In the genomic region with DNA sequence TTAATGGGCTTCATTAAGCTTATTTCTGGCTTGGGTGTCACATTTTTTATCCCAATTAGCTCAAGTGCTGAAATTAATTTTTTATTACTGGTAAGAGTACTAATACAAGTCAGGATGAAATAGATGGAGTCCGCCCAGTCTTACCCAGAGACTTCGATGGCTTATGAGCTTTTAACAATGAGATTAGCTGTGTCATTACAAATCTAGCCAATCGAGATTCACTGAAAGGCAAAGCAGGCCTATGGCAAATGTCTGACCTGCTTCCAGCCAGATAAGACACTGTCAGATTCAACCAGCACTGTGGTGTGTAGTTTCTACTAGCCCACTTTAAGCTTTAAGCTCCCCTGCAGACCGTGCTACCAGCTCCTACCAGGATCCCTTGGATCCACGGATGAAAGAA, we compare ENCODE assay signal across 35 mouse cellular contexts. TPM values are rescaled to one million over a fixed set of nuclear protein-coding genes. Genes with fewer than 3 reads are reported as not detected.
DNase-seq lines count a peak whose midpoint lies in the region; ATAC-seq and TF ChIP-seq lines count a peak whose summit lies in the region.
"Had no signal": no experiment of that assay in that cellular context is flagged by ENCODE, and none has a peak within 500 bp of the region (broad histone marks: within the 10 kb centered on the region; RNA-seq: fewer than 3 reads in every experiment).

No protein-coding gene starts in this region.

- no peak overlapping the region for H3K4me2 ChIP-seq in limb, embryonic 11.5 days (ENCODE audit: low read depth, severe bottlenecking)
- no peak overlapping the region for H3K4me2 ChIP-seq in forebrain, embryonic 14.5 days (ENCODE audit: low read length)
- no peak overlapping the region for H3K4me2 ChIP-seq in midbrain, embryonic 15.5 days
- H3K4me2 ChIP-seq: intestine, embryonic 15.5 days; limb, embryonic 15.5 days; liver, embryonic 13.5 days; neural tube, embryonic 15.5 days had no signal

- H3K4me3 ChIP-seq in limb, embryonic 11.5 days (ENCODE audit: low read depth, low read length) = no peak overlapping the region
- no peak overlapping the region for H3K4me3 ChIP-seq in limb, embryonic 10.5 days
- H3K4me3 ChIP-seq in ES-E14 (ENCODE audit: insufficient read depth in 1 of 2, low read depth in 1 of 2, low read length in 2 of 2, poor library complexity in 1 of 2, severe bottlenecking in 1 of 2) = peak overlapping the region; percentile 18 to 45
- H3K4me3 ChIP-seq in forebrain, embryonic 14.5 days (ENCODE audit: low read depth, low read length) = no peak overlapping the region
- no peak overlapping the region for H3K4me3 ChIP-seq in midbrain, embryonic 15.5 days
- H3K4me3 ChIP-seq in kidney, adult 2 months (ENCODE audit: insufficient read depth, low read depth, low read length) = no peak overlapping the region
- H3K4me3 ChIP-seq: intestine, embryonic 15.5 days; layer of hippocampus, adult 2 months; left cerebral cortex, adult 2 months; limb, embryonic 15.5 days; liver, embryonic 13.5 days; megakaryocyte, embryonic 14.5 days; neural tube, embryonic 15.5 days had no signal

- H3K9me3 ChIP-seq in limb, embryonic 11.5 days (ENCODE audit: control insufficient read depth, low read length) = no peaks in the 10 kb centered on the region
- no peaks in the 10 kb centered on the region for H3K9me3 ChIP-seq in limb, embryonic 10.5 days (replicated peaks)
- H3K9me3 ChIP-seq in ES-E14 (ENCODE audit: control insufficient read depth, insufficient read depth, low read depth, low read length) = no peaks in the 10 kb centered on the region
- no peaks in the 10 kb centered on the region for H3K9me3 ChIP-seq in forebrain, embryonic 14.5 days (replicated peaks; ENCODE audit: control insufficient read depth, low read length)
- no peaks in the 10 kb centered on the region for H3K9me3 ChIP-seq in midbrain, embryonic 15.5 days
- H3K9me3 ChIP-seq: intestine, embryonic 15.5 days; limb, embryonic 15.5 days; liver, embryonic 13.5 days; neural tube, embryonic 15.5 days had no signal

- no peak overlapping the region for H3K27ac ChIP-seq in limb, embryonic 11.5 days (replicated peaks; ENCODE audit: low read depth, low read length)
- no peak overlapping the region for H3K27ac ChIP-seq in limb, embryonic 10.5 days
- no peak overlapping the region for H3K27ac ChIP-seq in ES-E14 (ENCODE audit: insufficient read depth, low read depth, low read length, poor library complexity, severe bottlenecking)
- peak overlapping the region; percentile 10; the same call in 1 of the 2 replicates for H3K27ac ChIP-seq in forebrain, embryonic 14.5 days (ENCODE audit: low read depth, low read length)
- 0 out of 2 replicates have a peak overlapping the region, but pooled peaks have one; percentile 27 for H3K27ac ChIP-seq in midbrain, embryonic 15.5 days
- no peak overlapping the region for H3K27ac ChIP-seq in kidney, adult 2 months (ENCODE audit: insufficient read depth, low read depth, low read length)
- H3K27ac ChIP-seq: hindbrain, postnatal 0 days; intestine, embryonic 15.5 days; layer of hippocampus, adult 2 months; left cerebral cortex, adult 2 months; limb, embryonic 15.5 days; liver, embryonic 13.5 days; neural tube, embryonic 15.5 days had no signal

- H3K27me3 ChIP-seq in limb, embryonic 11.5 days (ENCODE audit: control insufficient read depth, insufficient read depth, low read length) = no peaks in the 10 kb centered on the region
- no peaks in the 10 kb centered on the region for H3K27me3 ChIP-seq in limb, embryonic 10.5 days (ENCODE audit: low read depth, poor library complexity, severe bottlenecking)
- no peaks in the 10 kb centered on the region for H3K27me3 ChIP-seq in forebrain, embryonic 14.5 days (replicated peaks; ENCODE audit: control insufficient read depth, insufficient read depth, low read length)
- no peaks in the 10 kb centered on the region for H3K27me3 ChIP-seq in midbrain, embryonic 15.5 days (replicated peaks)
- no peaks in the 10 kb centered on the region for H3K27me3 ChIP-seq in kidney, adult 2 months (replicated peaks; ENCODE audit: control insufficient read depth, insufficient read depth, low read length)
- H3K27me3 ChIP-seq: intestine, embryonic 15.5 days; limb, embryonic 15.5 days; liver, embryonic 13.5 days; megakaryocyte, embryonic 14.5 days; neural tube, embryonic 15.5 days had no signal

- 91% methylated on average over 5 of the region's 5 CpGs for WGBS in limb, embryonic 11.5 days
- 91% methylated on average over 5 of the region's 5 CpGs for WGBS in limb, embryonic 10.5 days
- WGBS in forebrain, embryonic 14.5 days = 32% methylated on average over 5 of the region's 5 CpGs
- 58% methylated on average over 5 of the region's 5 CpGs for WGBS in midbrain, embryonic 15.5 days
- WGBS in kidney, adult 2 months = 88% methylated on average over 5 of the region's 5 CpGs

- H3K36me3 ChIP-seq in limb, embryonic 11.5 days (ENCODE audit: control insufficient read depth, insufficient read depth, low read length) = no peaks in the 10 kb centered on the region
- H3K36me3 ChIP-seq in limb, embryonic 10.5 days = no peaks in the 10 kb centered on the region
- H3K36me3 ChIP-seq in ES-E14 (ENCODE audit: control insufficient read depth, insufficient read depth, low read length, poor library complexity, severe bottlenecking) = no peaks in the 10 kb centered on the region
- no peaks in the 10 kb centered on the region for H3K36me3 ChIP-seq in forebrain, embryonic 14.5 days (ENCODE audit: control insufficient read depth, insufficient read depth, low read length)
- H3K36me3 ChIP-seq in midbrain, embryonic 15.5 days (replicated peaks) = no peaks in the 10 kb centered on the region
- H3K36me3 ChIP-seq in kidney, adult 2 months (ENCODE audit: control insufficient read depth, insufficient read depth, low read length) = no peaks in the 10 kb centered on the region
- H3K36me3 ChIP-seq: G1E; intestine, embryonic 15.5 days; limb, embryonic 15.5 days; liver, embryonic 13.5 days; neural tube, embryonic 15.5 days had no signal

- no peaks in the 10 kb centered on the region for H3K4me1 ChIP-seq in limb, embryonic 11.5 days (ENCODE audit: control insufficient read depth, insufficient read depth, low read length)
- no peaks in the 10 kb centered on the region for H3K4me1 ChIP-seq in limb, embryonic 10.5 days
- no peaks in the 10 kb centered on the region for H3K4me1 ChIP-seq in ES-E14 (ENCODE audit: control insufficient read depth in 2 of 2, insufficient read depth in 2 of 2, low read length in 2 of 2, poor library complexity in 1 of 2)
- H3K4me1 ChIP-seq in forebrain, embryonic 14.5 days (ENCODE audit: control insufficient read depth, insufficient read depth, low read length) = peaks cover 9% of the 10 kb centered on the region; the same call in 1 of the 2 replicates
- no peaks in the 10 kb centered on the region for H3K4me1 ChIP-seq in midbrain, embryonic 15.5 days
- no peaks in the 10 kb centered on the region for H3K4me1 ChIP-seq in kidney, adult 2 months (ENCODE audit: control insufficient read depth, insufficient read depth, low read length)
- H3K4me1 ChIP-seq: intestine, embryonic 15.5 days; limb, embryonic 15.5 days; liver, embryonic 13.5 days; megakaryocyte, embryonic 14.5 days had no signal

- in situ Hi-C loops in ES-E14 (cut with MboI; ENCODE audit: low sequenced_read_pairs in 2 of 2, unreplicated experiment in 2 of 2) = no loop called here

- no peak overlapping the region for H3K9ac ChIP-seq in limb, embryonic 11.5 days (ENCODE audit: low read length)
- peak overlapping the region; percentile 39; the same call in 1 of the 2 replicates for H3K9ac ChIP-seq in ES-E14 (ENCODE audit: insufficient read depth, low read depth, low read length, poor library complexity, severe bottlenecking)
- no peak overlapping the region for H3K9ac ChIP-seq in forebrain, embryonic 14.5 days (ENCODE audit: low read length)
- no peak overlapping the region for H3K9ac ChIP-seq in midbrain, embryonic 15.5 days
- H3K9ac ChIP-seq: intestine, embryonic 15.5 days; limb, embryonic 15.5 days; liver, embryonic 13.5 days; neural tube, embryonic 15.5 days had no signal

- no peak for TF ChIP-seq CTCF in kidney, adult 2 months (conservative IDR thresholded peaks at IDR 0.05; ENCODE audit: insufficient read depth, insufficient read length, low read depth, low read length)

- peak; percentile 16 for DNase-seq in limb, embryonic 11.5 days (ENCODE audit: low spot score)
- DNase-seq in limb, embryonic 10.5 days (ENCODE audit: low spot score) = no peak
- no peak for DNase-seq in ES-E14 (ENCODE audit: low read depth, low spot score)
- DNase-seq in forebrain, embryonic 14.5 days (ENCODE audit: low spot score) = peak; percentile 49
- DNase-seq in kidney, adult 2 months = no peak
- DNase-seq in gastrocnemius, postnatal 25 days = no peak
- no peak for DNase-seq in adrenal gland, postnatal 14 days
- DNase-seq: adrenal gland, adult 8-10 months; cerebellum, adult 11 months; cerebellum, adult 9-10 months; cerebellum, postnatal 36 days; heart, postnatal 14 days; kidney, postnatal 25 days; liver, embryonic 13.5 days; lung, adult 18-20 months; lung, postnatal 4 days; right cerebral cortex, adult 18-20 months; right cerebral cortex, postnatal 4 days had no signal

- TF ChIP-seq POLR2A in kidney, adult 2 months (IDR thresholded peaks at IDR 0.05; ENCODE audit: low read depth, low read length) = no peak

- ATAC-seq in limb, embryonic 11.5 days (ENCODE audit: insufficient number of reproducible peaks, low FRiP score, low TSS enrichment, low read depth) = no peak
- peak; percentile 63 for ATAC-seq in forebrain, embryonic 14.5 days
- ATAC-seq in midbrain, embryonic 15.5 days (replicated peaks) = no peak
- ATAC-seq: CD4-positive, CD25-positive, alpha-beta regulatory T cell, adult 4 months; hindbrain, postnatal 0 days; intestine, embryonic 15.5 days; lung, postnatal 0 days had no signal

TF ChIP-seq in ES-E14, 5 proteins besides CTCF, POLR2A, EP300 and RAD21:
- TF ChIP-seq CHD2 (IDR thresholded peaks at IDR 0.05; ENCODE audit: low read depth, low read length) = no peak
- TF ChIP-seq MAFK (IDR thresholded peaks at IDR 0.05; ENCODE audit: insufficient read depth, low read depth, low read length) = no peak
- no peak for TF ChIP-seq HCFC1 (IDR thresholded peaks at IDR 0.05; ENCODE audit: borderline replicate concordance, insufficient read depth, low read length)
- no peak for TF ChIP-seq ZC3H11A (IDR thresholded peaks at IDR 0.05; ENCODE audit: borderline replicate concordance, low read depth, low read length)
- TF ChIP-seq ZNF384 (IDR thresholded peaks at IDR 0.05; ENCODE audit: low read depth, low read length) = no peak

RNA-seq across cellular contexts. Expression of a gene that starts 55.2 kb away (rescaled TPM):
- polyA plus RNA-seq in limb, embryonic 11.5 days (2014; fragmentation: Nextera tagmentation; extraction: Ambion mirVana) = not detected in 2 replicates
- polyA plus RNA-seq in limb, embryonic 10.5 days (2016; fragmentation: Nextera tagmentation; extraction: Ambion mirVana) = not detected in 2 replicates
- 0.32 and 0.49 TPM in 2 replicates for total RNA-seq in ES-E14 (2012; rRNA removed)
- 0.22 and 0.48 TPM in 2 replicates for polyA plus RNA-seq in forebrain, embryonic 14.5 days (2014; fragmentation: Nextera tagmentation; extraction: Ambion mirVana)
- 0.23 and 0.65 TPM in 2 replicates for polyA plus RNA-seq in midbrain, embryonic 15.5 days (2015; fragmentation: Nextera tagmentation; extraction: Ambion mirVana)
- polyA plus RNA-seq in kidney, adult 2 months (2012; rRNA removed) = 0.16 and 0.24 TPM in 2 replicates
- total RNA-seq in gastrocnemius, postnatal 25 days (2021) = not detected
- not detected in 2 replicates for total RNA-seq in adrenal gland, postnatal 14 days (2021)
- total RNA-seq: G1E; gastrocnemius, adult 8-10 months; heart, adult 8-10 months had no signal
- polyA plus RNA-seq: CD4-positive, CD25-positive, alpha-beta regulatory T cell, adult 4 months; embryonic facial prominence, embryonic 11.5 days; G1E; heart, embryonic 14.5 days; kidney, embryonic 14.5 days; limb, embryonic 15.5 days; liver, embryonic 13.5 days; spleen, adult 2 months had no signal

Comparison
In these comparisons a context has a peak if more than half of its experiments do, and no peak if none do; other contexts are left out.
1. DNase-seq: peak in limb, embryonic 11.5 days (single experiment) and forebrain, embryonic 14.5 days (single experiment); none in limb, embryonic 10.5 days (single experiment), ES-E14 (single experiment), kidney, adult 2 months (single experiment), gastrocnemius, postnatal 25 days (single experiment) and adrenal gland, postnatal 14 days (single experiment).
2. H3K27ac ChIP-seq: peak in forebrain, embryonic 14.5 days (single experiment) and midbrain, embryonic 15.5 days (single experiment); none in limb, embryonic 11.5 days (single experiment), limb, embryonic 10.5 days (single experiment), ES-E14 (single experiment) and kidney, adult 2 months (single experiment).
3. H3K4me3 ChIP-seq: peak in ES-E14 (2 of 2); none in limb, embryonic 11.5 days (single experiment), limb, embryonic 10.5 days (single experiment), forebrain, embryonic 14.5 days (single experiment), midbrain, embryonic 15.5 days (single experiment) and kidney, adult 2 months (single experiment).